Mouse (Mus musculus) forebrain, embryonic 16.5 days (tissue): ENCODE data around the gene Irx1. TPM values are rescaled to one million over a fixed set of nuclear protein-coding genes. Genes with fewer than 3 reads are reported as not detected.

ENCODE experiments used
- ATAC-seq: fragments of 200-750 bp; cut with Nextera tagmentation; 2 replicates; pipeline ENCODE4 v1.8.0; 2017; ENCODE audit warnings: mild to moderate bottlenecking, moderate library complexity
- H3K27ac ChIP-seq: fragments of 300-500 bp; sonication (generic); 2 replicates; pipeline ENCODE4 v1.5.1; 2014; ENCODE audit warnings: low read length, control low read depth
- H3K27me3 ChIP-seq: fragments of 300-500 bp; sonication (generic); replicated peaks from 2 replicates; pipeline ENCODE4 v1.6.1; 2014; ENCODE audit warnings: low read length; ENCODE audit not compliant: control insufficient read depth, insufficient read depth
- H3K36me3 ChIP-seq: fragments of 300-500 bp; sonication (generic); 2 replicates; pipeline ENCODE4 v1.6.1; 2014; ENCODE audit not compliant: control insufficient read depth, insufficient read depth
- H3K4me1 ChIP-seq: fragments of 300-500 bp; sonication (generic); replicated peaks from 2 replicates; pipeline ENCODE4 v1.6.1; 2014; ENCODE audit warnings: low read length; ENCODE audit not compliant: control insufficient read depth, insufficient read depth
- H3K4me2 ChIP-seq: fragments of 300-500 bp; sonication (generic); 2 replicates; pipeline ENCODE4 v1.6.1; 2014; ENCODE audit warnings: mild to moderate bottlenecking, low read length, control low read depth
- H3K4me3 ChIP-seq: fragments of 300-500 bp; sonication (generic); replicated peaks from 2 replicates; pipeline ENCODE4 v1.5.1; 2014; ENCODE audit warnings: mild to moderate bottlenecking, low read length, control low read depth
- H3K9ac ChIP-seq: fragments of 300-500 bp; sonication (generic); replicated peaks from 2 replicates; pipeline ENCODE4 v1.6.1; 2014; ENCODE audit warnings: low read depth, low read length, control low read depth
- H3K9me3 ChIP-seq: fragments of 300-500 bp; sonication (generic); 2 replicates; pipeline ENCODE4 v1.6.1; 2016; ENCODE audit warnings: low read length; ENCODE audit not compliant: control insufficient read depth
- WGBS: fragments of 180-500 bp; shearing (Covaris S2); extraction: QIAGEN DNeasy Blood & Tissue Kit; methylation state at CpG from one replicate; pipeline ENCODE4 v1.1.7; 2014; 5-methylcytosine and 5-hydroxymethylcytosine counted together
- polyA plus RNA-seq: library from polyadenylated mRNA; unstranded; fragments of >200 nt; fragmentation: Nextera tagmentation; extraction: Ambion mirVana; gene quantifications from 2 replicates; pipeline ENCODE4 v1.2.1, GENCODE M21; 2015

Irx1 gene
- 0.37 and 0.68 TPM in 2 replicates for polyA plus RNA-seq

- peak within 1 kb of the TSS; percentile 26 for H3K9ac ChIP-seq
- no peak within 1 kb of the TSS for H3K27ac ChIP-seq
- H3K4me1 ChIP-seq = peaks cover 18% of the 10 kb centered on the region
- under 1% methylated on average over 92 of the region's 100 CpGs for WGBS
- peaks cover 81% of the 10 kb centered on the region for H3K27me3 ChIP-seq
- peak within 1 kb of the TSS; percentile 39 for H3K4me3 ChIP-seq
- peak; percentile 68 for ATAC-seq
- no peaks in the 10 kb centered on the region for H3K9me3 ChIP-seq
- peak within 1 kb of the TSS; percentile 61 for H3K4me2 ChIP-seq
- no peaks in the 10 kb centered on the region for H3K36me3 ChIP-seq
These were observed at the start of gene Irx1 for GRCm38 (mm10) chr13:71963356-71964351. Gene Irx1, minus strand, starts transcription at chr13:71963723.

- H3K9ac ChIP-seq = no peak overlapping the region
- H3K4me3 ChIP-seq = no peak overlapping the region
- H3K4me2 ChIP-seq = no peak overlapping the region
- no peaks in the 10 kb centered on the region for H3K36me3 ChIP-seq
- ATAC-seq = no peak
- no peaks in the 10 kb centered on the region for H3K9me3 ChIP-seq
- WGBS = 57% methylated on average over 5 of the region's 5 CpGs
- H3K27ac ChIP-seq = no peak overlapping the region
- H3K27me3 ChIP-seq = peaks cover 11% of the 10 kb centered on the region; the same call in 1 of the 2 replicates
- H3K4me1 ChIP-seq = no peaks in the 10 kb centered on the region
These were observed 16.6 kb upstream of the Irx1 start for GRCm38 (mm10) chr13:71979932-71980655.

GRCm38 (mm10) chr13:71975753-71976152, 12.2 kb upstream of the Irx1 start:
- H3K27ac ChIP-seq = no peak overlapping the region
- no peaks in the 10 kb centered on the region for H3K4me1 ChIP-seq
- 92% methylated on average over 3 of the region's 3 CpGs for WGBS
- no peak overlapping the region for H3K9ac ChIP-seq
- H3K9me3 ChIP-seq = no peaks in the 10 kb centered on the region
- peaks cover 26% of the 10 kb centered on the region for H3K27me3 ChIP-seq
- no peak for ATAC-seq
- H3K36me3 ChIP-seq = no peaks in the 10 kb centered on the region
- no peak overlapping the region for H3K4me2 ChIP-seq
- no peak overlapping the region for H3K4me3 ChIP-seq

GRCm38 (mm10) chr13:71968286-71968685, 4.8 kb upstream of the Irx1 start:
- Histone ChIP-seq H3K36me3 (no peaks in the 10 kb centered on the region), H3K9ac (no peak overlapping the region), H3K4me1 (peaks cover 7% of the 10 kb centered on the region), H3K27me3 (peaks cover 74% of the 10 kb centered on the region), H3K4me2 (no peak overlapping the region), H3K27ac (no peak overlapping the region), H3K9me3 (no peaks in the 10 kb centered on the region), H3K4me3 (no peak overlapping the region)
- under 1% methylated on average over 6 of the region's 6 CpGs for WGBS
- ATAC-seq = no peak

GRCm38 (mm10) chr13:71967341-71968250, 4.1 kb upstream of the Irx1 start:
- Histone ChIP-seq H3K4me2 (no peak overlapping the region), H3K4me3 (no peak overlapping the region), H3K27me3 (peaks cover 71% of the 10 kb centered on the region)

GRCm38 (mm10) chr13:71966631-71967030, 3.1 kb upstream of the Irx1 start:
- Histone ChIP-seq H3K36me3 (no peaks in the 10 kb centered on the region), H3K9ac (no peak overlapping the region), H3K27ac (no peak overlapping the region), H3K27me3 (peaks cover 72% of the 10 kb centered on the region), H3K9me3 (no peaks in the 10 kb centered on the region), H3K4me2 (no peak overlapping the region), H3K4me3 (no peak overlapping the region), H3K4me1 (peaks cover 13% of the 10 kb centered on the region)
- 9% methylated on average over 2 of the region's 2 CpGs for WGBS
- no peak for ATAC-seq

More at GRCm38 (mm10) chr13:71967341-71968250, 4.1 kb upstream of the Irx1 start:
- Histone ChIP-seq H3K4me1 (peaks cover 13% of the 10 kb centered on the region), H3K36me3 (no peaks in the 10 kb centered on the region), H3K9ac (no peak overlapping the region), H3K9me3 (no peaks in the 10 kb centered on the region), H3K27ac (no peak overlapping the region)
- 2% methylated on average over 28 of the region's 28 CpGs for WGBS
- ATAC-seq = no peak

- no peak overlapping the region for H3K4me3 ChIP-seq
- H3K27me3 ChIP-seq = peaks cover 81% of the 10 kb centered on the region
- ATAC-seq = no peak
- under 1% methylated on average over 13 of the region's 13 CpGs for WGBS
- no peak overlapping the region for H3K27ac ChIP-seq
- H3K9me3 ChIP-seq = no peaks in the 10 kb centered on the region
- no peak overlapping the region for H3K4me2 ChIP-seq
- H3K9ac ChIP-seq = no peak overlapping the region
- no peaks in the 10 kb centered on the region for H3K36me3 ChIP-seq
- peaks cover 18% of the 10 kb centered on the region for H3K4me1 ChIP-seq
These were observed 843 bp upstream of the Irx1 start for GRCm38 (mm10) chr13:71964366-71964765.

- under 1% methylated on average over 55 of the region's 55 CpGs for WGBS
- ATAC-seq = peak; percentile 21
- no peak overlapping the region for H3K27ac ChIP-seq
These were observed 715 bp downstream of the Irx1 start for GRCm38 (mm10) chr13:71962661-71963355.

More at GRCm38 (mm10) chr13:71962661-71963355, 715 bp downstream of the Irx1 start:
- Histone ChIP-seq H3K4me3 (peak overlapping the region; percentile 39), H3K4me2 (peak overlapping the region; percentile 61), H3K36me3 (no peaks in the 10 kb centered on the region), H3K27me3 (peaks cover 76% of the 10 kb centered on the region), H3K4me1 (peaks cover 18% of the 10 kb centered on the region), H3K9me3 (no peaks in the 10 kb centered on the region), H3K9ac (peak overlapping the region; percentile 26; the same call in 1 of the 2 replicates)
